Mouse (Mus musculus): ENCODE data around the gene Cfdp1.

GRCm38 (mm10) chr8:111815078-111815477, 39.0 kb downstream of the Cfdp1 start:
- TF ChIP-seq CTCF (IDR thresholded peaks at IDR 0.05; ENCODE audit: borderline replicate concordance, extremely low read depth, insufficient read depth, insufficient read length) (no peak), POLR2A (IDR thresholded peaks at IDR 0.05; ENCODE audit: borderline replicate concordance, extremely low read depth, insufficient read depth, insufficient read length, poor library complexity, severe bottlenecking) (no peak)

Data from brain, embryonic 14.5 days (tissue).